Mouse (Mus musculus) layer of hippocampus, adult 9-11 months (tissue): ENCODE results near the gene Gpatch3.

Experiments
- DNase-seq: peaks from one replicate; pipeline ENCODE4 v3.0.0; 2022

Gpatch3 gene

GRCm38 (mm10) chr4:133592570-133592969, 18.0 kb downstream of the Gpatch3 start:
- DNase-seq = no peak

- DNase-seq = no peak
These were observed 21.0 kb downstream of the Gpatch3 start for GRCm38 (mm10) chr4:133595538-133595937.

GRCm38 (mm10) chr4:133596084-133596483, 21.5 kb downstream of the Gpatch3 start:
- DNase-seq = no peak

- DNase-seq = no peak
These were observed 24.1 kb downstream of the Gpatch3 start for GRCm38 (mm10) chr4:133598616-133599015.

- no peak for DNase-seq
These were observed 24.6 kb downstream of the Gpatch3 start for GRCm38 (mm10) chr4:133599116-133599515.

- DNase-seq = peak; percentile 79
These were observed 25.1 kb downstream of the Gpatch3 start for GRCm38 (mm10) chr4:133599571-133600073.

- no peak for DNase-seq
These were observed 25.8 kb downstream of the Gpatch3 start for GRCm38 (mm10) chr4:133600306-133600705.

GRCm38 (mm10) chr4:133601721-133602218, 27.2 kb downstream of the Gpatch3 start, which contains the start of gene Sfn:
TSS of gene Sfn (minus strand) at chr4:133602168.
- DNase-seq = no peak

GRCm38 (mm10) chr4:133603056-133603455, 28.5 kb downstream of the Gpatch3 start:
- no peak for DNase-seq

GRCm38 (mm10) chr4:133604175-133604574, 29.6 kb downstream of the Gpatch3 start:
- no peak for DNase-seq

- DNase-seq = no peak
These were observed 30.3 kb downstream of the Gpatch3 start for GRCm38 (mm10) chr4:133604856-133605255.

GRCm38 (mm10) chr4:133605330-133605729, 30.8 kb downstream of the Gpatch3 start:
- DNase-seq = no peak

- DNase-seq = no peak
These were observed 32.7 kb downstream of the Gpatch3 start for GRCm38 (mm10) chr4:133607284-133607683.

GRCm38 (mm10) chr4:133609719-133610118, 35.2 kb downstream of the Gpatch3 start:
- peak; percentile 67 for DNase-seq

- no peak for DNase-seq
These were observed 37.3 kb downstream of the Gpatch3 start for GRCm38 (mm10) chr4:133611815-133612214.

- DNase-seq = no peak
These were observed 37.9 kb downstream of the Gpatch3 start for GRCm38 (mm10) chr4:133612416-133612815.

- no peak for DNase-seq
These were observed 38.5 kb downstream of the Gpatch3 start for GRCm38 (mm10) chr4:133613026-133613425.

GRCm38 (mm10) chr4:133613867-133614266, 39.3 kb downstream of the Gpatch3 start:
- no peak for DNase-seq

- DNase-seq = peak; percentile 85
These were observed 39.8 kb downstream of the Gpatch3 start for GRCm38 (mm10) chr4:133614274-133614761.

- no peak for DNase-seq
These were observed 40.9 kb downstream of the Gpatch3 start for GRCm38 (mm10) chr4:133615416-133615815.

- DNase-seq = no peak
These were observed 43.4 kb downstream of the Gpatch3 start for GRCm38 (mm10) chr4:133617936-133618335.

GRCm38 (mm10) chr4:133619473-133620136, 45.1 kb downstream of the Gpatch3 start:
- DNase-seq = peak; percentile 37

- no peak for DNase-seq
These were observed 46.1 kb downstream of the Gpatch3 start for GRCm38 (mm10) chr4:133620668-133621067.

- no peak for DNase-seq
These were observed 47.7 kb downstream of the Gpatch3 start for GRCm38 (mm10) chr4:133622161-133622695.
